Mouse (Mus musculus): ENCODE data around the gene Padi3. TPM values are rescaled to one million over a fixed set of nuclear protein-coding genes. Genes with fewer than 3 reads are reported as not detected.

The Padi3 gene
- polyA plus RNA-seq (2015; fragmentation: Nextera tagmentation; extraction: Ambion mirVana): 0.51 and 0.56 TPM in 2 replicates

- H3K4me2 ChIP-seq (ENCODE audit: low read depth, low read length): no peak within 1 kb of the TSS
- H3K36me3 ChIP-seq (ENCODE audit: control insufficient read depth, insufficient read depth, low read length): no peaks in the 10 kb centered on the region
- no peaks in the 10 kb centered on the region for H3K9me3 ChIP-seq (ENCODE audit: control insufficient read depth, low read length)
- peaks cover 23% of the 10 kb centered on the region for H3K4me1 ChIP-seq (ENCODE audit: control insufficient read depth, insufficient read depth, low read length)
- H3K27ac ChIP-seq (ENCODE audit: low read length): no peak within 1 kb of the TSS
- WGBS: 69% methylated on average over 16 of the region's 16 CpGs
- H3K4me3 ChIP-seq (ENCODE audit: low read length): no peak within 1 kb of the TSS
- no peak within 1 kb of the TSS for H3K9ac ChIP-seq (ENCODE audit: low read depth, low read length)
- no peaks in the 10 kb centered on the region for H3K27me3 ChIP-seq (replicated peaks; ENCODE audit: control insufficient read depth, insufficient read depth, low read length)
- no peak for ATAC-seq
Measured at GRCm38 (mm10) chr4:140810458-140811260, at the start of gene Padi3. Padi3 (minus strand) TSS chr4:140810648.

GRCm38 (mm10) chr4:140859291-140859690 is 48.8 kb upstream of the Padi3 start:
- Histone ChIP-seq H3K27me3 (replicated peaks; ENCODE audit: control insufficient read depth, insufficient read depth, low read length) (no peaks in the 10 kb centered on the region), H3K4me1 (ENCODE audit: control insufficient read depth, insufficient read depth, low read length) (0 out of 2 replicates have a peak, but pooled peaks cover 3% of the 10 kb centered on the region), H3K9ac (ENCODE audit: low read depth, low read length) (no peak overlapping the region), H3K4me2 (ENCODE audit: low read depth, low read length) (no peak overlapping the region), H3K36me3 (ENCODE audit: control insufficient read depth, insufficient read depth, low read length) (no peaks in the 10 kb centered on the region), H3K4me3 (ENCODE audit: low read length) (no peak overlapping the region), H3K27ac (ENCODE audit: low read length) (no peak overlapping the region), H3K9me3 (ENCODE audit: control insufficient read depth, low read length) (no peaks in the 10 kb centered on the region)
- WGBS: 81% methylated on average over 11 of the region's 11 CpGs
- ATAC-seq: no peak

GRCm38 (mm10) chr4:140857813-140858212 is 47.4 kb upstream of the Padi3 start:
- Histone ChIP-seq H3K27ac (ENCODE audit: low read length) (no peak overlapping the region), H3K27me3 (replicated peaks; ENCODE audit: control insufficient read depth, insufficient read depth, low read length) (no peaks in the 10 kb centered on the region), H3K9me3 (ENCODE audit: control insufficient read depth, low read length) (no peaks in the 10 kb centered on the region), H3K4me2 (ENCODE audit: low read depth, low read length) (no peak overlapping the region), H3K9ac (ENCODE audit: low read depth, low read length) (no peak overlapping the region), H3K36me3 (ENCODE audit: control insufficient read depth, insufficient read depth, low read length) (no peaks in the 10 kb centered on the region), H3K4me1 (ENCODE audit: control insufficient read depth, insufficient read depth, low read length) (0 out of 2 replicates have a peak, but pooled peaks cover 3% of the 10 kb centered on the region), H3K4me3 (ENCODE audit: low read length) (no peak overlapping the region)
- ATAC-seq: no peak
- WGBS: 65% methylated on average over 7 of the region's 7 CpGs

- H3K27ac ChIP-seq (ENCODE audit: low read length): no peak overlapping the region
- no peaks in the 10 kb centered on the region for H3K36me3 ChIP-seq (ENCODE audit: control insufficient read depth, insufficient read depth, low read length)
- 0 out of 2 replicates have a peak, but pooled peaks cover 3% of the 10 kb centered on the region for H3K4me1 ChIP-seq (ENCODE audit: control insufficient read depth, insufficient read depth, low read length)
- WGBS: 78% methylated on average over 5 of the region's 5 CpGs
- H3K4me2 ChIP-seq (ENCODE audit: low read depth, low read length): no peak overlapping the region
- no peak overlapping the region for H3K4me3 ChIP-seq (ENCODE audit: low read length)
- H3K9me3 ChIP-seq (ENCODE audit: control insufficient read depth, low read length): no peaks in the 10 kb centered on the region
- H3K27me3 ChIP-seq (replicated peaks; ENCODE audit: control insufficient read depth, insufficient read depth, low read length): no peaks in the 10 kb centered on the region
- ATAC-seq: no peak
- no peak overlapping the region for H3K9ac ChIP-seq (ENCODE audit: low read depth, low read length)
Measured at GRCm38 (mm10) chr4:140857041-140857440, 46.6 kb upstream of the Padi3 start.

- H3K9ac ChIP-seq (ENCODE audit: low read depth, low read length): no peak overlapping the region
- H3K27ac ChIP-seq (ENCODE audit: low read length): no peak overlapping the region
- H3K9me3 ChIP-seq (ENCODE audit: control insufficient read depth, low read length): no peaks in the 10 kb centered on the region
- no peak overlapping the region for H3K4me2 ChIP-seq (ENCODE audit: low read depth, low read length)
- no peaks in the 10 kb centered on the region for H3K4me1 ChIP-seq (ENCODE audit: control insufficient read depth, insufficient read depth, low read length)
- H3K36me3 ChIP-seq (ENCODE audit: control insufficient read depth, insufficient read depth, low read length): no peaks in the 10 kb centered on the region
- no peak overlapping the region for H3K4me3 ChIP-seq (ENCODE audit: low read length)
- ATAC-seq: peak; percentile 60
- no peaks in the 10 kb centered on the region for H3K27me3 ChIP-seq (replicated peaks; ENCODE audit: control insufficient read depth, insufficient read depth, low read length)
- 84% methylated on average over 10 of the region's 10 CpGs for WGBS
Measured at GRCm38 (mm10) chr4:140855151-140855550, 44.7 kb upstream of the Padi3 start.

- H3K9me3 ChIP-seq (ENCODE audit: control insufficient read depth, low read length): no peaks in the 10 kb centered on the region
- H3K27me3 ChIP-seq (replicated peaks; ENCODE audit: control insufficient read depth, insufficient read depth, low read length): no peaks in the 10 kb centered on the region
- no peak overlapping the region for H3K27ac ChIP-seq (ENCODE audit: low read length)
- 42% methylated on average over 10 of the region's 10 CpGs for WGBS
- H3K36me3 ChIP-seq (ENCODE audit: control insufficient read depth, insufficient read depth, low read length): no peaks in the 10 kb centered on the region
- no peak overlapping the region for H3K4me2 ChIP-seq (ENCODE audit: low read depth, low read length)
- no peak overlapping the region for H3K9ac ChIP-seq (ENCODE audit: low read depth, low read length)
- peak; percentile 76 for ATAC-seq
- H3K4me3 ChIP-seq (ENCODE audit: low read length): no peak overlapping the region
- no peaks in the 10 kb centered on the region for H3K4me1 ChIP-seq (ENCODE audit: control insufficient read depth, insufficient read depth, low read length)
Measured at GRCm38 (mm10) chr4:140854455-140854864, 44.0 kb upstream of the Padi3 start.

- 55% methylated on average over 8 of the region's 8 CpGs for WGBS
- no peaks in the 10 kb centered on the region for H3K36me3 ChIP-seq (ENCODE audit: control insufficient read depth, insufficient read depth, low read length)
- no peaks in the 10 kb centered on the region for H3K27me3 ChIP-seq (replicated peaks; ENCODE audit: control insufficient read depth, insufficient read depth, low read length)
- H3K4me3 ChIP-seq (ENCODE audit: low read length): no peak overlapping the region
- no peaks in the 10 kb centered on the region for H3K4me1 ChIP-seq (ENCODE audit: control insufficient read depth, insufficient read depth, low read length)
- no peak overlapping the region for H3K9ac ChIP-seq (ENCODE audit: low read depth, low read length)
- no peak overlapping the region for H3K4me2 ChIP-seq (ENCODE audit: low read depth, low read length)
- ATAC-seq: no peak
- no peaks in the 10 kb centered on the region for H3K9me3 ChIP-seq (ENCODE audit: control insufficient read depth, low read length)
- H3K27ac ChIP-seq (ENCODE audit: low read length): no peak overlapping the region
Measured at GRCm38 (mm10) chr4:140853626-140854025, 43.2 kb upstream of the Padi3 start.

GRCm38 (mm10) chr4:140849310-140849709 is 38.9 kb upstream of the Padi3 start:
- Histone ChIP-seq H3K4me2 (ENCODE audit: low read depth, low read length) (no peak overlapping the region), H3K9me3 (ENCODE audit: control insufficient read depth, low read length) (no peaks in the 10 kb centered on the region)
- WGBS: 76% methylated on average over 11 of the region's 11 CpGs

GRCm38 (mm10) chr4:140845666-140846065 is 35.2 kb upstream of the Padi3 start, which contains the start of gene Padi1:
Padi1 (minus strand) TSS chr4:140845778.
- H3K4me1 ChIP-seq (ENCODE audit: control insufficient read depth, insufficient read depth, low read length): no peaks in the 10 kb centered on the region
- WGBS: 65% methylated on average over 6 of the region's 6 CpGs

More at GRCm38 (mm10) chr4:140849310-140849709, 38.9 kb upstream of the Padi3 start:
- Histone ChIP-seq H3K4me1 (ENCODE audit: control insufficient read depth, insufficient read depth, low read length) (no peaks in the 10 kb centered on the region), H3K4me3 (ENCODE audit: low read length) (no peak overlapping the region), H3K9ac (ENCODE audit: low read depth, low read length) (no peak overlapping the region), H3K27ac (ENCODE audit: low read length) (no peak overlapping the region), H3K36me3 (ENCODE audit: control insufficient read depth, insufficient read depth, low read length) (no peaks in the 10 kb centered on the region), H3K27me3 (replicated peaks; ENCODE audit: control insufficient read depth, insufficient read depth, low read length) (no peaks in the 10 kb centered on the region)
- ATAC-seq: no peak

More at GRCm38 (mm10) chr4:140845666-140846065, 35.2 kb upstream of the Padi3 start, which contains the start of gene Padi1:
- Histone ChIP-seq H3K9me3 (ENCODE audit: control insufficient read depth, low read length) (no peaks in the 10 kb centered on the region), H3K27ac (ENCODE audit: low read length) (no peak within 1 kb of the TSS), H3K4me3 (ENCODE audit: low read length) (no peak within 1 kb of the TSS), H3K36me3 (ENCODE audit: control insufficient read depth, insufficient read depth, low read length) (no peaks in the 10 kb centered on the region), H3K9ac (ENCODE audit: low read depth, low read length) (no peak within 1 kb of the TSS), H3K27me3 (replicated peaks; ENCODE audit: control insufficient read depth, insufficient read depth, low read length) (no peaks in the 10 kb centered on the region), H3K4me2 (ENCODE audit: low read depth, low read length) (no peak within 1 kb of the TSS)
- ATAC-seq: 0 out of 2 replicates have a peak, but pooled peaks have one; percentile 28
